Mouse (Mus musculus) cerebellum, postnatal 14 days (tissue): Measurements from ENCODE around the gene Mecom.
A peak's percentile ranks its signal among the peaks of the same experiment; 100 is the strongest.

Source experiments
- DNase-seq, 2 experiments: peaks; one replicate each; pipeline ENCODE4 v3.0.0; 2021; ENCODE audit warnings: mixed read lengths in 2 of 2

The Mecom gene

DNA sequence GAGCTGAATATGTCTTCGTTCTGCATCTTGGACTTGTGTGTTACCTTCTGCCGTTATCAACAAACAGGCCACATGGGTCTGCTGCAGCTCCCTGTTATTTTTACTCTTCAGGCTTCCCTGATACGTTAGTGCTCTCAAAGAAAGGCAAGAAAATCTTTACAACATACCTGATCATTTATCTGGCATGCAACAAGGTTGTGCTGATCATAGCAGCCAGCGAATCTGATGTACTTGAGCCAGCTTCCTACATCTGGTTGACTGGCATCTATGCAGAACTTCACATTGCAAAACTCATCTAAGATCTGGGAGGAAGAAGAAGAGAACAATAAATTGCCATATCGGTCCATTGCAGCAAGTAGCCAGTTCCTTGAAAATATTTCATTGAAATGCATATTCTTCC, 538.2 kb downstream of the Mecom start:
- DNase-seq, result no peak

DNA sequence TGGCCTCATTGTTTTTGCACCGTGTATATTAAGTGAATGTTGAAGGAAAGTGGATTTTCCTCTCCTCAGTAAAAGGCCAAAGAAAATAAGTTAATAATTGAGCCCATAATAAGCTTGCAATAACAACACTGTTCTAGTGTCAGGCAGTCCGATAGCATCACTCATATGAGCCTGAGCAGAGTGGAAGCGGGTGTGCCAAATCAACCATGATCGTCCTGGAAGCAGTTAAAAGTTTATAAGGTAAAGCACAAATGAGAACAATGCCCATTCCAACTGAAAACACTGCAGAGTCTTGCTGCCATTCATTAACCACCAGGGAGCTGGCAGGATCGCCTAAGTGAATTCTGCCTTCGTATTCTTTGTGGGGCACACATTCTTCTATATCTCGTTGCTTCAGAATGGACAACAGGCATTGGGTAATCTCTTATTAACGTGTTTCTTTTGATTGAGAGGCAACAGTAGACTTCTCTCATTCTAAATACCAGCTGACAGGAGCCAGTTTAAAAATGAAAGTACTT, 542.9 kb downstream of the Mecom start:
- DNase-seq, result no peak

GRCm38 (mm10) chr3:30000260-30000659, 547.5 kb downstream of the Mecom start:
- DNase-seq, result no peak

- peak in 1 of 2 experiments; percentile 19 for DNase-seq
Observed at GRCm38 (mm10) chr3:29999035-29999434, 548.8 kb downstream of the Mecom start.

DNA sequence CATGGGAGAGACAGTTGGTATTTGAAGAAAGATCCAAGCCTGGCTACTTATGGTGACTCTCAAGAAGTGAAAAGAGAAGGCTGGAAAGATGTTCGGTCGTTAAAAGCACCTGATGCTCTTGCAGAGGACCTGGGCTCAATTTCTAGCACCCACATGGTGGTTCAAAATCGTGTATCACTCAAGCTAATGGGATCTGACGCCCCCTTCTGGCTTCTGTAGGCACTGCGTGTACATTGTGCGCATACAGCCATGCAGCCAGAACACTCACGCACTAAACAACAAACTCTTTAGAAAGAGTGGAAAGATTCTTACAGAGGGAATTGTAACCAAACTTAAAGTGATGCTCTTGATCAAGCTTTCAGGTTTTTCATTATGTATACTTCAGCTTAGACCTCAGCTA, 550.7 kb downstream of the Mecom start:
- DNase-seq, result no peak

- DNase-seq, result no peak
Observed at GRCm38 (mm10) chr3:29993346-29993745, 554.5 kb downstream of the Mecom start.

GRCm38 (mm10) chr3:29991523-29991922, 556.3 kb downstream of the Mecom start:
- DNase-seq, result no peak

DNA sequence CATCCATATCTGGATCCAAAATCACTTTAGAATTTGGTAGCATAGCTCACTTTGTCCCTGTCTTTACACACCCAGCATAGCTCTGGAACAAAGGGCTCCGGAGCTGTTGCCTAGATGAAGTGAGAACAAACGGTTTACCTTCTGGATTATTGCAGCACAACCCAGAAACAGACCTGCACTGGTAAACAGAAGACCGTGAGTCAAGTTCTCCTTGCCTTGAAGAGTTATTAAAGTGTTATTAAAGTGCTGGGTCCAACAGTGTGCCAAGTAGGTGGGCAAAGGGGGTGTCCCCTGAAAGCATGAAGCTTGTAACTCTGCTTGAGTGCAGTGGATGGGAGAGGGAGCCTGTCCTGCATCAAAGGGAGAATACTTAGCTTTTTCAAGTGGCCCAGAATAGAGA, 563.4 kb downstream of the Mecom start:
- no peak for DNase-seq

GRCm38 (mm10) chr3:29981259-29981910, 566.4 kb downstream of the Mecom start:
- no peak for DNase-seq

DNA sequence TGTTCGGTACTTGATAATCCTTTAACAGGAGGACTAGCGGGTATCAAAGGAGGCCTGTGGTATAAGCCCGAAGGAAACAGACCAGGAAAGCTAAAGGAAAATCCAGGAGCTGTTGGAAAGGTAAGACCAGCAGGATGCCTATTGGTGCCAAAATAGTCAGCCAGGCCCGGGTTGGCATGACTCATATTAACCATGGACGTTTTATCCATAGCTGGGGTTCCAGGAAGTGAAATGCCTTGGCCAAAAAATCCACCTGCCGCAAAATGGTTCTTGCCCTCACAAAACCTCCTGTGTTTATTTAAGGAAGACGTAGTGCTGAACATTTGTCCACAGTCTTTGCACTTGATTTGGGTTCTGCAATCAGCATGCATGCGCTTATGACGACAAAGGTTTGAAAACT, 567.3 kb downstream of the Mecom start:
- DNase-seq, result peak; percentile 45 to 66

GRCm38 (mm10) chr3:29976580-29976979, 571.2 kb downstream of the Mecom start:
- DNase-seq, result no peak

GRCm38 (mm10) chr3:29968433-29968949, 579.3 kb downstream of the Mecom start:
- DNase-seq, result no peak

DNA sequence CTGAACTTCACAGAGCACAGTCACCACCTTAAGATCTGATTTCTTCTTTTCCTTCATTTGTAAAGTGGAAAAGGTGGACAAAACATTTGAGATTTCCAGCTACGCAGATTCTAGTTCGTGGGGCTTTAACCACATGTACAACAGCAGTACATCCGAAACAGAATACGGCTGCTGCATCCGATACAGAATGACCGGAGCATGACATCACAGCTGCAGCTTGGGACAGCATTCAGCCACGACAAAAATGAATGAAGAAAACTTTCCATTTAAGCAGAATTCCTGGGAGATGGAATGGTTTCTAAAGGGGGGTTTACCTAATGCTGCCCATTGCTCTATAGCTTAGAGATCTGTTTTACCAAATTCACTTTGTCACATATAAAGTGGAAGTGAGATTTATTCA, 583.9 kb downstream of the Mecom start:
- DNase-seq, result no peak

GRCm38 (mm10) chr3:29963447-29963846, 584.4 kb downstream of the Mecom start:
- no peak for DNase-seq

- DNase-seq, result no peak
Observed at GRCm38 (mm10) chr3:29959051-29959450, 588.8 kb downstream of the Mecom start.

GRCm38 (mm10) chr3:29957365-29958236, 590.2 kb downstream of the Mecom start:
- no peak for DNase-seq

GRCm38 (mm10) chr3:29953269-29953668, 594.5 kb downstream of the Mecom start:
- DNase-seq, result peak in 1 of 2 experiments; percentile 1

- no peak for DNase-seq
Observed at GRCm38 (mm10) chr3:29950853-29951252, 597.0 kb downstream of the Mecom start.

DNA sequence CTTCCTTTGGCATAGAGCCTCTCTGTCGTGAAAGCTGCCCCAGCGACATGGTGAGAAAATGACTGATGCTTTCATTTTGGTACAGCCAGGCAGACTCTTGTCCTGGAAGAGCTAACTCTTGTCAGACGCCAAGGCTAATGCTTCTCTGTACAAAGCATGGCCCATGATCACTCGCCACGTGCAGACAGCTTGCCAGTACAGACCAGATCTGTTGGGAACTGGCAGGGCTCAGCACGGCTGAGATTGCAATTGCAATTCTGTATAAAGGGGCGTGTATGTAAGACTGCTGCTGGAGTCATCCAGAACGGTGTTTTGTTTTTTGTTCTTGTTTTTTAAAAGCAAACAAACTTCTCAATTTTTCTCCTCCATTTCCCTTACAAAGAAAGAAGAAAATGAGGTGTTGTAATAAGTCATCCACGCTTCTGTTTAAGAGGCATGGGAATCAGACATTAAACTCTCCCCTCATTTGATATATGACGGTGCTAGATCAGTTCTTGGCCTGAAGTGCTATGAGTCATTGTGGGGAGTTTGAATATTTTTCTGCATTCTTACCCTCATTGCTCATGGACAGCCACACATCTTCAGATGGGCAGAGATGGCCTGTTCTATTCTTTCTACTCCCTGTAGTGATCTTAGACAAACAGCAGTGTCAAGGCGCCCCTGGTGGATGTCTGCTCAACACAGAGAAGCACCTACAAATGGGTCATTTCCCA, 644.1 kb downstream of the Mecom start:
- peak; percentile 56 to 58 for DNase-seq
